Mouse (Mus musculus): ENCODE data around the gene 4930544D05Rik. TPM values are rescaled to one million over a fixed set of nuclear protein-coding genes. Genes with fewer than 3 reads are reported as not detected.
"Not testable (repeated sequence)": the region's sequence is repeated elsewhere in the genome, so short reads cannot be mapped to it uniquely, and the experiment has no call there.

Gene 4930544D05Rik
- polyA plus RNA-seq (2015; fragmentation: Nextera tagmentation; extraction: Ambion mirVana): not detected in 2 replicates

DNA sequence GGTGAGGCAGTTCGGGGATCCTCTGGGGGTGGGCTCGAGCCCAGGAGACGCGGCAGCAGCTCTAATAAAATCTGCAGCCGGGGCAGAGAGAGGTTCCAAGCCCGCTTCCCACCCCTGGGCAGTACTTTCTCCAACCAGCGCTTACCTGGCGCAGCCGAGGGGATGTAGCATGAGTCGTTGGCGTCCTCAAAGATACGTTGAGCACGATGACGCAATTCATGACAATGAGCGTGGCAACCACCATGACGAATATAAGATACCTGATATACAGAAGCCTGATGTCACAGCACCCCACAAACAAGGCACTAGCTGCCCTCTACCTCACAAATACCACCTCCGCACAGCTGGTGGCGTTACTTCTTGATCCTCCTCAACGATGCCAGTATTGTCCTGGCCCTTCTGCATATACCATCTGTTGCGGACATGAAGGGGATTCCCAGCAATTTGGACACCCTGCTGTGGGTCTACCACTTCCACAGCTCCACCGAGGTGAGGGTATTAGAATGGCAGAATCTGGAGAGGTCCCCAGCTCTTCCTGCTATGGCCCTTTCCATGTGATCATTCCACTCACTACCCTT lies at the start of gene 4930544D05Rik:
Gene 4930544D05Rik (plus strand): TSS at position 333 of the 578 bp plus-strand sequence.
- no peaks in the 10 kb centered on the region for H3K27me3 ChIP-seq (replicated peaks; ENCODE audit: control insufficient read depth, insufficient read depth, low read length)
- no peaks in the 10 kb centered on the region for H3K9me3 ChIP-seq (ENCODE audit: control insufficient read depth, low read length)
- ATAC-seq: peak; percentile 32
- 14% methylated on average over 21 of the region's 21 CpGs for WGBS
- peak within 1 kb of the TSS; percentile 94 for H3K4me2 ChIP-seq (ENCODE audit: low read depth, low read length)
- peaks cover 3% of the 10 kb centered on the region; the same call in 1 of the 2 replicates for H3K4me1 ChIP-seq (ENCODE audit: control insufficient read depth, insufficient read depth, low read length)
- H3K27ac ChIP-seq (ENCODE audit: low read length): peak within 1 kb of the TSS; percentile 53
- peaks cover 7% of the 10 kb centered on the region for H3K36me3 ChIP-seq (ENCODE audit: control insufficient read depth, insufficient read depth, low read length)
- H3K9ac ChIP-seq (ENCODE audit: low read depth, low read length): peak within 1 kb of the TSS; percentile 66
- peak within 1 kb of the TSS; percentile 51 for H3K4me3 ChIP-seq (ENCODE audit: low read length)

DNA sequence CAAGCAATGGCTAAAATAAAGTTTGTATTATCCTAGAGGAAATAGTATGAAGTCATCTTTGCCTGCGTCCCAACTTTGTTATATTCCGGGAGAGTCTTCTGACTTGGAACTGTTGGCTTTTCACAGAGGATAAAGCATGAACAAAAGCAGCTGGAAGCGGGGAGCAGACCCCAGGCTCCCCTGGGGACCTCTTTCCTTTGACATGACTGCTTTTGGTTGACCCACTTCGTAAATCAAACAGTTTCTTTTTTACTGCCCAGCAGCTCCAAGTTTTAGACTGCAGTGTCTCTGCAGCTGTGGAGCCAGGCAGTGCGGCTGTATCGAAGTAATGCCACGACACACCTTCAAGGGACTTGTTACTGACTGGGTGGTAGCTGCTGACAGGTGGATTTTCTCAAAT lies 49.1 kb upstream of the 4930544D05Rik start:
- H3K9ac ChIP-seq (ENCODE audit: low read depth, low read length): no peak overlapping the region
- 61% methylated on average over 7 of the region's 7 CpGs for WGBS
- H3K4me1 ChIP-seq (ENCODE audit: control insufficient read depth, insufficient read depth, low read length): peaks cover 25% of the 10 kb centered on the region
- no peaks in the 10 kb centered on the region for H3K27me3 ChIP-seq (replicated peaks; ENCODE audit: control insufficient read depth, insufficient read depth, low read length)
- H3K27ac ChIP-seq (ENCODE audit: low read length): no peak overlapping the region
- no peaks in the 10 kb centered on the region for H3K36me3 ChIP-seq (ENCODE audit: control insufficient read depth, insufficient read depth, low read length)
- no peak overlapping the region for H3K4me2 ChIP-seq (ENCODE audit: low read depth, low read length)
- H3K4me3 ChIP-seq (ENCODE audit: low read length): no peak overlapping the region
- no peak for ATAC-seq
- H3K9me3 ChIP-seq (ENCODE audit: control insufficient read depth, low read length): no peaks in the 10 kb centered on the region

DNA sequence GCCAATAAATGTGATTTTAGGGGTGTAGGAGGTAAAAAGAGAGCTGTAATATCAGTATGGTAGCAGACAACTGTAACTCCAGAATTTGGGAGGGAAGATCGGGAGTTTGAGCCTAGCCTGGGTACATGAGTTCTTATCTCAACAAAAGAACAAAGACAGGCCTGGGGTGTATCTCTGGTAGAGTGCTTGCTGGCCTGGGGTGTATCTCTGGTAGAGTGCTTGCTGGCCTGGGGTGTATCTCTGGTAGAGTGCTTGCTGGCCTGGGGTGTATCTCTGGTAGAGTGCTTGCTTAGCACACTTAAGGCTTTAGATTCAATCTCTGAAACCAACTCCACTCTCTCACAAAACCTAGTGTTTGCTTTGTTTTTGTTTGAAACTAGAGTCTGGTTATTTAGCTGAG lies 45.0 kb upstream of the 4930544D05Rik start:
- not testable (repeated sequence) for ATAC-seq; H3K9me3 ChIP-seq (ENCODE audit: control insufficient read depth, low read length); H3K4me2 ChIP-seq (ENCODE audit: low read depth, low read length); H3K4me3 ChIP-seq (ENCODE audit: low read length); H3K27me3 ChIP-seq (replicated peaks; ENCODE audit: control insufficient read depth, insufficient read depth, low read length); H3K36me3 ChIP-seq (ENCODE audit: control insufficient read depth, insufficient read depth, low read length); H3K9ac ChIP-seq (ENCODE audit: low read depth, low read length); H3K27ac ChIP-seq (ENCODE audit: low read length)
- peaks cover 17% of the 10 kb centered on the region for H3K4me1 ChIP-seq (ENCODE audit: control insufficient read depth, insufficient read depth, low read length)
- 89% methylated on average over 1 of the region's 1 CpGs for WGBS

DNA sequence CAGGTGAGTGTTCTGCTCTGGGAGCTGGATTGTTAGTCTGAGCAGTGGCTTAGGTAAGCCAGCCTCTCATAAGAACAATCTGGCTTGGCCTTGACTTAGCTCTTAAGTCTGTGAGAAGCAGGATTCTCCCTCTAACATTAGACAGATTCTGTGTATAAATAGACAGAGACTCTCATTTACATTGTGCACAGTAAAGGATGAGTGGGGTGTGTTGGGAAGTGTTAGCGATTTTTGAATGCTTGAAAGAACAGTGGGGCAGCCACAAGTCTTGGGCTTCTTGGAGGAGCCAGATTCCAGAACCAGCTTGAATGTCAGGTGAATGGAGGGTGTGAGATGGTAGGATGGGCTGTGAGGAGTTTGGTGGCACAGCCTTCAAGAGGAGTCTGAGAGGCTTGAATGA lies 44.0 kb upstream of the 4930544D05Rik start:
- Histone ChIP-seq H3K9me3 (ENCODE audit: control insufficient read depth, low read length) (no peaks in the 10 kb centered on the region), H3K4me2 (ENCODE audit: low read depth, low read length) (no peak overlapping the region), H3K4me3 (ENCODE audit: low read length) (no peak overlapping the region), H3K9ac (ENCODE audit: low read depth, low read length) (no peak overlapping the region), H3K4me1 (ENCODE audit: control insufficient read depth, insufficient read depth, low read length) (peaks cover 15% of the 10 kb centered on the region), H3K27me3 (replicated peaks; ENCODE audit: control insufficient read depth, insufficient read depth, low read length) (no peaks in the 10 kb centered on the region), H3K27ac (ENCODE audit: low read length) (no peak overlapping the region), H3K36me3 (ENCODE audit: control insufficient read depth, insufficient read depth, low read length) (no peaks in the 10 kb centered on the region)
- no peak for ATAC-seq
- 74% methylated on average over 1 of the region's 1 CpGs for WGBS

DNA sequence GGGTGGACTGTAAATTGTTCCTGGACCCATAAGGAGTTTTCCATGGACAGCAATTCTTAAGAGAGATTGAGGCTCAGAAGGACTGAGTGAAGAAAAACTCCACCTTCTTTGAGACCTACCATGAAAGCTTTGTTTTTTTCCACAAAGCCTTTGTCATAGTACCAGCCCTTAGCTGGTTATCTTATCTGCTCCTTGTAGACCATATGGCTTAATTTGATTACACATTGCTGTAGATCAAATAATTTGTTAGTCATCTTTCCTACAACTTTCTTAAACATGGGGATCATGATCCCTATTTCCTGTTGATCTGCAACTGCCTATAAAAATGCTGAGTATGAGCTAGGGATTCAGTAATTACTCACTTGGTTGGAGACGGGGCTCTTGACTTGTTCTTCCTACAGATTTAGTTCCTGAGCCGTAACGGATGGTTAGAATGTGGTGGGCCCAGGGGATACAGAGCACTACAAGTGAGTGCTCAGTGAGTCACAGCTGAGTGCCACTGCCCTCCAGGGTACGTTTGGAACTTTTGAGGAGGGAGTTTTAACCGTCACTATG lies 43.2 kb upstream of the 4930544D05Rik start:
- Histone ChIP-seq H3K9ac (ENCODE audit: low read depth, low read length) (no peak overlapping the region), H3K27ac (ENCODE audit: low read length) (0 out of 2 replicates have a peak overlapping the region, but pooled peaks have one; percentile 25), H3K9me3 (ENCODE audit: control insufficient read depth, low read length) (no peaks in the 10 kb centered on the region), H3K27me3 (replicated peaks; ENCODE audit: control insufficient read depth, insufficient read depth, low read length) (no peaks in the 10 kb centered on the region), H3K36me3 (ENCODE audit: control insufficient read depth, insufficient read depth, low read length) (no peaks in the 10 kb centered on the region), H3K4me1 (ENCODE audit: control insufficient read depth, insufficient read depth, low read length) (peaks cover 23% of the 10 kb centered on the region), H3K4me3 (ENCODE audit: low read length) (no peak overlapping the region), H3K4me2 (ENCODE audit: low read depth, low read length) (no peak overlapping the region)
- ATAC-seq: no peak
- 50% methylated on average over 5 of the region's 5 CpGs for WGBS

DNA sequence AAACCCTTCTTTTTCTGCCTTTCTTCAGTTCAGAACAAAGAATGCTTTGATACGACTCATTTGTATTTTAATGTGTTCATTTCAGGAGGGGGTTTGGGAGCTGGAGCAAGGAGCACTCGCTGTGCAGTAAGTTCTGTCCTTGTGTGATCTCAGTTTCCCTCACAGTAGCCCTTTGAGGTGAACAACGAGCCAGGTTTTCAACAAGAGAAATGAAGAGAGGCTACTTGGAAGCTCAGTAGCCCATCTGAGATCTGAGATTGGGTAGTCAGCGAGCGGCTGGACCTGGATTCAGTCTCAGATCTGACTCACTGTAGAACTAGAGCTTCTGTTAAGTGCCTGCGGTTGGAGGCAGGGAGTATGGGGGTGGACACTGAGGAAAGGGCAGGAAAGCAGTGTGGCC lies 41.8 kb upstream of the 4930544D05Rik start:
- Histone ChIP-seq H3K9me3 (ENCODE audit: control insufficient read depth, low read length) (no peaks in the 10 kb centered on the region), H3K27ac (ENCODE audit: low read length) (no peak overlapping the region), H3K4me2 (ENCODE audit: low read depth, low read length) (no peak overlapping the region), H3K4me1 (ENCODE audit: control insufficient read depth, insufficient read depth, low read length) (peaks cover 37% of the 10 kb centered on the region), H3K36me3 (ENCODE audit: control insufficient read depth, insufficient read depth, low read length) (no peaks in the 10 kb centered on the region), H3K9ac (ENCODE audit: low read depth, low read length) (no peak overlapping the region), H3K4me3 (ENCODE audit: low read length) (no peak overlapping the region), H3K27me3 (replicated peaks; ENCODE audit: control insufficient read depth, insufficient read depth, low read length) (no peaks in the 10 kb centered on the region)
- no peak for ATAC-seq
- WGBS: 76% methylated on average over 6 of the region's 6 CpGs

DNA sequence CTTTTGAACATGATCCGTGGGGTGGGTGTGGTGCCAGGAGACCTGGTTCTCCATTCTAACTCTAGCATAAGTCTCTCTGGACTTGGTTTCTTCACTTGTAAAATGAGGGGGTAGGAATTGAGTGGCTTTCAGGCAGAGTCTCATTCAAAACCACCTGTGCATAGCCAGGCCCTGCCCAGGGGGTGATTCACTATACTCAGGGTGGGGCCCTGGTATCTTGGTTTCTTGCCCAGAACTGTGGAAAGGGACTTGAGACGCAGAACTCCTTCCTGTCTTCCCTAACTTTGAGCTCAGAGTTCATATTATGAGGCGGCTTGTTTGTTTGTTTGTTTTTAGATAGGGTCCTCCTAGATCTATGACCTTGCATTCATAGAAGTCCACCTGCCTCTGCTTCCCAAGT lies 38.4 kb upstream of the 4930544D05Rik start:
- ATAC-seq: peak; percentile 65
- Histone ChIP-seq H3K27ac (ENCODE audit: low read length) (peak overlapping the region; percentile 24; the same call in 1 of the 2 replicates), H3K27me3 (replicated peaks; ENCODE audit: control insufficient read depth, insufficient read depth, low read length) (no peaks in the 10 kb centered on the region), H3K4me3 (ENCODE audit: low read length) (no peak overlapping the region), H3K4me2 (ENCODE audit: low read depth, low read length) (no peak overlapping the region; the same call in 1 of the 2 replicates), H3K4me1 (ENCODE audit: control insufficient read depth, insufficient read depth, low read length) (peaks cover 53% of the 10 kb centered on the region), H3K9ac (ENCODE audit: low read depth, low read length) (no peak overlapping the region), H3K9me3 (ENCODE audit: control insufficient read depth, low read length) (no peaks in the 10 kb centered on the region), H3K36me3 (ENCODE audit: control insufficient read depth, insufficient read depth, low read length) (no peaks in the 10 kb centered on the region)
- 58% methylated on average over 3 of the region's 3 CpGs for WGBS

DNA sequence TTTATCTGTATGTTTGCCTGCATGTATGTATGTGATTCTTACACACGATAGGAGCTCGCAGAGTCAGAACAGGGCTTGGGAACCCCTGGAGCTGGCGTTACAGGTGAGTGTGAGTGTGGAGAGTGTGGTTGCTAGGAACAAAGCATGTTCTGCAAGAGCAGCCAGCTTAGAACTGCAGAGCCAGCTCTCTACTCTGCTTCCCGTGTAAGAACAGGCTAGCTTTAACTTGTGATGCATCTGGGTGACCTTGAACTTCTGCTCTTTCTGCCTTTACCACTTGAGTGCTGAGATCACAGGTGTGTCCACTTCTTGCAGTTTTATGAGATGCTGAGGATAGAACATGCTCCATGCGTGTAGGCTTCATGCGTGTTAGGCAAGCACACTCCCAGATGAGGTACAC lies 36.7 kb upstream of the 4930544D05Rik start:
- ATAC-seq: no peak
- no peak overlapping the region for H3K4me2 ChIP-seq (ENCODE audit: low read depth, low read length)
- no peak overlapping the region for H3K27ac ChIP-seq (ENCODE audit: low read length)

DNA sequence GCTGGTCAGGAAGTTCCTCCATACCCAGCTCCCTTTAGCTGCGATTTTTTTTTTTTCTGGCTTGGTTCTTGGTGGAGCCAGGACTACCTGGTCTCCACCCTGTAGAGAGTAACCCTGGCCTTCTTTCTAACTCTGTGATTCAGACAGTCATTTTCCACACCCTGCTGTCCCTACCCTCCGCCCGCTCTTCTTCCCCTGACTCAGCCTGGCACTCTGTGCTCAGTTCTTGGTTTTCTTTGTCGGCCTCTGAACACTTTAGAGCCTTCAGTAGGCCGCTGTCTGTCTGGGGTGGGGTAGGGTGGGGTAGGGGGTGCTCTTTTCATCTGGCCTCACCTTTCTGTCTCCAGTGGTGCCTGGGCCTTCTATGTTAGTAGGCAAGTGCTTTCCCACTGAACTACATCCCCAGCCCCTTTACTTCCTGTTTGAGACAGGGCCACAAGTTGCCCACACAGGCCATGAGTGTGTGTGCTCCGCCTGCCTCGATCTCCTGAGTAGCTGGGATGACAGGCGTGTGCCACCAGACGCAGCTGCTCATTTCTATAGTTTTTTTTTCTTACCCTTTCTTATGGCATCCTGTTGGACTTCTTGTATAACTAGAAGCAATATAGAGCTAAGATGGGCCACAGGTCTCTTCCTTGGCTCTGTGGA lies 35.8 kb upstream of the 4930544D05Rik start:
- H3K4me2 ChIP-seq (ENCODE audit: low read depth, low read length): no peak overlapping the region
- H3K4me3 ChIP-seq (ENCODE audit: low read length): no peak overlapping the region
- H3K36me3 ChIP-seq (ENCODE audit: control insufficient read depth, insufficient read depth, low read length): no peaks in the 10 kb centered on the region
- no peak overlapping the region; the same call in 1 of the 2 replicates for H3K27ac ChIP-seq (ENCODE audit: low read length)
- no peak for ATAC-seq
- peaks cover 66% of the 10 kb centered on the region for H3K4me1 ChIP-seq (ENCODE audit: control insufficient read depth, insufficient read depth, low read length)
- 0 out of 2 replicates have a peak overlapping the region, but pooled peaks have one; percentile 8 for H3K9ac ChIP-seq (ENCODE audit: low read depth, low read length)
- no peaks in the 10 kb centered on the region for H3K27me3 ChIP-seq (replicated peaks; ENCODE audit: control insufficient read depth, insufficient read depth, low read length)
- WGBS: 69% methylated on average over 9 of the region's 9 CpGs
- no peaks in the 10 kb centered on the region for H3K9me3 ChIP-seq (ENCODE audit: control insufficient read depth, low read length)

More for the DNA sequence above, 36.7 kb upstream of the 4930544D05Rik start:
- no peak overlapping the region for H3K4me3 ChIP-seq (ENCODE audit: low read length)
- H3K4me1 ChIP-seq (ENCODE audit: control insufficient read depth, insufficient read depth, low read length): peaks cover 59% of the 10 kb centered on the region
- no peak overlapping the region for H3K9ac ChIP-seq (ENCODE audit: low read depth, low read length)
- no peaks in the 10 kb centered on the region for H3K36me3 ChIP-seq (ENCODE audit: control insufficient read depth, insufficient read depth, low read length)
- no peaks in the 10 kb centered on the region for H3K9me3 ChIP-seq (ENCODE audit: control insufficient read depth, low read length)
- 84% methylated on average over 6 of the region's 6 CpGs for WGBS
- no peaks in the 10 kb centered on the region for H3K27me3 ChIP-seq (replicated peaks; ENCODE audit: control insufficient read depth, insufficient read depth, low read length)
